Mouse (Mus musculus): ENCODE measurements around the gene Efcab1. TPM values are rescaled to one million over a fixed set of nuclear protein-coding genes. Genes with fewer than 3 reads are reported as not detected.

Efcab1 gene
- polyA plus RNA-seq, 1 experiment from 2014 or later = 14.6 TPM

DNA sequence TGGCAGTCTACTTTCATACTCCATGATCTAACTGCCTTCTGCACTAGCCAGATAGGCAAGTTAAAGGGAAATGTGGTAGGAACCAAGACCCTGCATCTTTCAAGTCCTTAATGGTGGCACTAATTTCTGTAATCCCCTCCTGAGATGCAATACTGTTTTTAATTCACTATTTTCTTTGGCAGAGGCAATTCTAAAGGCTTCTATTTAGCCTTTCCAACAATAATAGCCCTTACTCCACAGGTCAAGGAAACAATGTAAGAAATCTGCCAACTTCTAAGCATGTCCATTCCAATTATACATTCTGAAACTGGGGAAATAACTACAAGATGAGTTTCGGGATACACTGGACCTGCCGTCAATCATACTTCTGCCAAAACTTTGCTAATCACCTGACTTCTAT, 72.8 kb downstream of the Efcab1 start:
- no peaks in the 10 kb centered on the region for H3K27me3 ChIP-seq (ENCODE audit: control insufficient read depth, insufficient read depth, low read length)
- H3K9me3 ChIP-seq (ENCODE audit: control insufficient read depth, low read length) = no peaks in the 10 kb centered on the region
- H3K36me3 ChIP-seq (ENCODE audit: control insufficient read depth, insufficient read depth, low read length) = no peaks in the 10 kb centered on the region
- no peaks in the 10 kb centered on the region for H3K4me1 ChIP-seq (ENCODE audit: control insufficient read depth, insufficient read depth, low read length)
- ATAC-seq (ENCODE audit: low read depth) = no peak
- no peak overlapping the region for H3K9ac ChIP-seq (replicated peaks; ENCODE audit: low read depth, low read length)
- H3K4me3 ChIP-seq (ENCODE audit: low read depth, low read length) = no peak overlapping the region
- WGBS = 88% methylated on average over 2 of the region's 2 CpGs
- no peak overlapping the region for H3K27ac ChIP-seq (ENCODE audit: low read depth, low read length)
- H3K4me2 ChIP-seq (ENCODE audit: low read depth, low read length) = no peak overlapping the region

DNA sequence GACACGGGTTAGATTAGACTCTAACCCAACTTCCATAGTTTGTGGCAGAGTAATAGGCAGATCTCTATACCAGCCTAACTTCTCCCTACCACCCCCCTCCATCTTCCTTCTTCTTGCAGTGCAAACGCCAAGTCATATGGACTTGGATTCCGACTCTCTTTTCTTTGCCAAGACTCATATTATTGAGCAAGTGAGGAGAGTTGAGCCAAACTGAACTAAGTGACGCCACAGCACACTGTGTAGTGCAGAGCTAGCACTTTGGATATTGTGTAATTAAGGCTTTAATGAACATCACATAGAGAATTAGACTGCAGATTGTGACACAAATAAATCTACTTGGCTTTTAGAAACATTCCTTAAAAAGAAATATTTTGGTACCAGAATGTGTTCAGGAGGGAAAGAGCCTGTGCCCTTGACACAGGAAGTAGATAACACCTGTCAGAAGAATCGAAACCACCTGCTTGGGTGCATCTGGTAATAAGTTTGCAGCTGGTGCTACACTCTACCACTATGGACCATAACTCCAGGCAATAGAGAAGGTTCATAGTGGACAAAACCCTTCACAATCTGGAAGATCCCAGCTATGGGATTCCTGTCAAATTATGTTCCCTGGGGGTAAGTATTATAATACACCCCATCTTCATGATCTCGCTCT, 83.3 kb downstream of the Efcab1 start:
- no peak overlapping the region for H3K4me2 ChIP-seq (ENCODE audit: low read depth, low read length)
- no peak for ATAC-seq (ENCODE audit: low read depth)
- no peak overlapping the region for H3K4me3 ChIP-seq (ENCODE audit: low read depth, low read length)
- 85% methylated on average over 6 of the region's 6 CpGs for WGBS
- no peak overlapping the region for H3K9ac ChIP-seq (replicated peaks; ENCODE audit: low read depth, low read length)
- no peaks in the 10 kb centered on the region for H3K4me1 ChIP-seq (ENCODE audit: control insufficient read depth, insufficient read depth, low read length)
- no peaks in the 10 kb centered on the region for H3K27me3 ChIP-seq (ENCODE audit: control insufficient read depth, insufficient read depth, low read length)
- H3K27ac ChIP-seq (ENCODE audit: low read depth, low read length) = no peak overlapping the region
- no peaks in the 10 kb centered on the region for H3K36me3 ChIP-seq (ENCODE audit: control insufficient read depth, insufficient read depth, low read length)
- no peaks in the 10 kb centered on the region for H3K9me3 ChIP-seq (ENCODE audit: control insufficient read depth, low read length)

DNA sequence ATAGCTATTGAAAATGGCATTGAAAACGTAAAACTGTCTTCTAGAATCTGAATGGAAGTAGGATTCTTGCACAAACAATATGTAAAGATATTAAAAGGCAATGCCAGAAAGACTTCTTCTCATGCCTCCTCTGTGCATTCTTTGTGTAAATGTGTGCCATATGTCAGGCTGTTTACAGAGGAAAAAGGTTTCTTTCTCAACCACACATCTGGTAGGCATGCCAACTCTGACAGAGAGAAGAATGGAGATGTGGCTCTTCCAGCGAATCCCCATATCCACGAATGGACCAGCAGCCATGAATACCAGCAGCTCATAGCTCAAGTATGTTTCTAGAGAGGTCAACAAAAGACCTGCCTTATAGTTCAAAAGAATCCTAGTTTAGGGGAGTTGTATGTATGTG, 84.6 kb downstream of the Efcab1 start:
- no peaks in the 10 kb centered on the region for H3K4me1 ChIP-seq (ENCODE audit: control insufficient read depth, insufficient read depth, low read length)
- no peaks in the 10 kb centered on the region for H3K9me3 ChIP-seq (ENCODE audit: control insufficient read depth, low read length)
- H3K36me3 ChIP-seq (ENCODE audit: control insufficient read depth, insufficient read depth, low read length) = no peaks in the 10 kb centered on the region
- no peak overlapping the region for H3K9ac ChIP-seq (replicated peaks; ENCODE audit: low read depth, low read length)
- H3K27me3 ChIP-seq (ENCODE audit: control insufficient read depth, insufficient read depth, low read length) = no peaks in the 10 kb centered on the region
- H3K4me2 ChIP-seq (ENCODE audit: low read depth, low read length) = no peak overlapping the region
- H3K27ac ChIP-seq (ENCODE audit: low read depth, low read length) = no peak overlapping the region
- WGBS = 69% methylated on average over 3 of the region's 3 CpGs
- H3K4me3 ChIP-seq (ENCODE audit: low read depth, low read length) = no peak overlapping the region
- no peak for ATAC-seq (ENCODE audit: low read depth)

DNA sequence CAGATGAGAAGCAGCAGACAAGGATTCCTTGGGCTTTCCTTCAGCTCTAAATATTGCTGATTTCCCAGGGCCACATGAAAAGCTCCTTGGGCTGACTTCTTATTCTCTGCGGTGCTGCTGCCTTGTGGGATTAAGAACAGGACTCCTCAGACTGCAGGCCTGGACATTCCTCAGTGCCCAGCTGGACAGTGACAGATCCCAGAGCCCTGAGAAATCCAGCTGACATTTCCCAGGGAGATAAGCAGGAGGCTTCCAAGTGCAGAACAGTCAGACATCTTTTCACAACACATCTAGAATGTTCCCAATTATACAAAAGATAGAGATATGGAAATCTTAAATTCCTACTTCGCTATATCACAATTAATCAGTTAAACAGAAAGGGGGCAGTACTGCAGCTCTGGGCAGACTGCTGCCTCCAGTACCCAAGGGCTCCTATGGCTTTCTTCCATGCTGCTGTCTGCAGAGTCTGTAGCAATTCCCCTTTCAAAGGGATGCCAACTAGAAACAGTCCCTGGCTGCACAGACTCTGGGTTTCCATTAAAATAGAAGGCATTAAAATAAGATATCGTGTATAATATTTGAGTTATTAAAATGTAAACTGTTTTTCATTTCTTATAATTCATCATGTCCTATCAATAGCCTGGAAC, 86.2 kb downstream of the Efcab1 start:
- 73% methylated on average over 3 of the region's 3 CpGs for WGBS
- H3K4me1 ChIP-seq (ENCODE audit: control insufficient read depth, insufficient read depth, low read length) = no peaks in the 10 kb centered on the region

DNA sequence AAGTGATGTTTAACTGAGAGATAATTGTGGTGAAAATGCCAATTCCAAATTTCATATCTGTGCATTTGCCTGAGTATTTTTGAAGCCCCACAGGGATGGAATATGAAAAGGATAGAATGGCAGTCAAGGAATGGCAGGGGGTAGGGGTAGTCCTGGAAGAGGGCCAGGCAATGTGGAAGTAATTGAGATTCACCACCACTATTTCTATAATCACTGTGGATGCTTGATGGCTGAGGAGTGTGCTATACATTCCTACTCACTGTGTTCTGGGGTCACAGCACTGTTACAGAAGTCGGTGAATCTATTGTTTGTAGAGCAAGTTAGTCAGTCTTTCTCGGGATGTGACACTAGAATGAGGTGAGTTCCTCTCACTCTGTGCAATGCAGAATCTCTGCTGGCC, 108.3 kb downstream of the Efcab1 start:
- Histone ChIP-seq H3K9me3 (ENCODE audit: control insufficient read depth, low read length) (no peaks in the 10 kb centered on the region), H3K4me1 (ENCODE audit: control insufficient read depth, insufficient read depth, low read length) (no peaks in the 10 kb centered on the region), H3K27ac (ENCODE audit: low read depth, low read length) (no peak overlapping the region), H3K4me2 (ENCODE audit: low read depth, low read length) (no peak overlapping the region), H3K36me3 (ENCODE audit: control insufficient read depth, insufficient read depth, low read length) (no peaks in the 10 kb centered on the region), H3K27me3 (ENCODE audit: control insufficient read depth, insufficient read depth, low read length) (no peaks in the 10 kb centered on the region), H3K9ac (replicated peaks; ENCODE audit: low read depth, low read length) (no peak overlapping the region), H3K4me3 (ENCODE audit: low read depth, low read length) (no peak overlapping the region)
- 62% methylated on average over 2 of the region's 2 CpGs for WGBS
- no peak for ATAC-seq (ENCODE audit: low read depth)

More for the DNA sequence above, 86.2 kb downstream of the Efcab1 start:
- no peak for ATAC-seq (ENCODE audit: low read depth)
- no peak overlapping the region for H3K27ac ChIP-seq (ENCODE audit: low read depth, low read length)
- H3K27me3 ChIP-seq (ENCODE audit: control insufficient read depth, insufficient read depth, low read length) = no peaks in the 10 kb centered on the region
- H3K4me3 ChIP-seq (ENCODE audit: low read depth, low read length) = no peak overlapping the region
- no peak overlapping the region for H3K4me2 ChIP-seq (ENCODE audit: low read depth, low read length)
- no peaks in the 10 kb centered on the region for H3K36me3 ChIP-seq (ENCODE audit: control insufficient read depth, insufficient read depth, low read length)
- H3K9me3 ChIP-seq (ENCODE audit: control insufficient read depth, low read length) = no peaks in the 10 kb centered on the region
- H3K9ac ChIP-seq (replicated peaks; ENCODE audit: low read depth, low read length) = no peak overlapping the region

All from neural tube, embryonic 14.5 days (tissue).